Mouse (Mus musculus) spleen, adult 2 months (tissue): ENCODE measurements around the gene Ptpn13. TPM values are rescaled to one million over a fixed set of nuclear protein-coding genes. Genes with fewer than 3 reads are reported as not detected.

Experiments
- DNase-seq, 2 experiments: peaks; one replicate each; pipeline versions ENCODE4 v3.0.0 to v3.0.0-alpha.2; 2012 to 2021; ENCODE audit warnings: low spot score in 2 of 2, low read depth in 1 of 2
- H3K27ac ChIP-seq: fragments of 200-500 bp; 2 replicates; pipeline ENCODE4 v1.5.1; 2012; ENCODE audit warnings: low read length, inconsistent platforms; ENCODE audit not compliant: insufficient read depth
- H3K27me3 ChIP-seq: fragments of 200-500 bp; 2 replicates; pipeline ENCODE4 v1.6.1; 2012; ENCODE audit warnings: mild to moderate bottlenecking, moderate library complexity, low read length, inconsistent platforms; ENCODE audit not compliant: control insufficient read depth, insufficient read depth
- H3K36me3 ChIP-seq: fragments of 200-500 bp; 2 replicates; pipeline ENCODE4 v1.6.1; 2012; ENCODE audit warnings: mild to moderate bottlenecking, low read length, inconsistent platforms; ENCODE audit not compliant: control insufficient read depth, insufficient read depth
- H3K4me1 ChIP-seq: fragments of 200-500 bp; 2 replicates; pipeline ENCODE4 v1.6.1; 2011; ENCODE audit warnings: inconsistent platforms; ENCODE audit not compliant: control insufficient read depth, insufficient read depth, insufficient read length
- H3K4me3 ChIP-seq: fragments of 200-500 bp; 2 replicates; pipeline ENCODE4 v1.5.1; 2011; ENCODE audit warnings: mild to moderate bottlenecking, inconsistent platforms; ENCODE audit not compliant: insufficient read depth, insufficient read length; ENCODE audit errors: extremely low read depth
- CTCF ChIP-seq: fragments of 200-500 bp; IDR thresholded peaks from 2 replicates; pipeline ENCODE4 v1.5.1; 2011; ENCODE audit warnings: mild to moderate bottlenecking, inconsistent platforms; ENCODE audit not compliant: insufficient read depth, insufficient read length, insufficient replicate concordance; ENCODE audit errors: extremely low read depth
- POLR2A ChIP-seq: fragments of 200-500 bp; IDR thresholded peaks from 2 replicates; pipeline ENCODE4 v1.6.1; 2011; ENCODE audit warnings: low read depth, low read length, inconsistent platforms
- WGBS: fragments of 180-500 bp; shearing (Covaris S2); methylation state at CpG from one replicate; pipeline ENCODE4 v1.1.7; 2018; 5-methylcytosine and 5-hydroxymethylcytosine counted together
- polyA plus RNA-seq: library from polyadenylated mRNA; depleted of rRNA; stranded (reverse); fragments of >200 nt; gene quantifications from 2 replicates; pipeline ENCODE4 v1.2.3, GENCODE M21; 2012

The Ptpn13 gene
- polyA plus RNA-seq, 1 experiment: 1.8 TPM

DNA sequence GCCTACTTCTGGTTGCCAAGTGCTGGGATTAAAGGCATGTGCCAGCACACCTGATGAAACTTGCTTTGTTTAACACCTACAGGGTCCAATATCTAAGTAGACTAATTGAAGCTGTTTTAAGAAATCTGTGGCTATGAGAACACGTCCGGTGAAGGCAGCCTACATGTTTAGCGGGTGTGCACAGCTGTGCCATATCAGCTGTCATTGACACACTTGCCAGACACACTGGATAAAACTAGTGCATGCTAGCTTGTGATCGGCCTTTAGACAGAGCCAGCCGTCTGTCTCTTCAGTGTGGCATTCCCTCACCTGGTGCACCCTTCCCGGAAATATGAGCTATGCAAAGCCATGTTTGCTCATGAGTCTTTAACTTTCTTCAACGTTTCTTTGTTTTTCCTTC, 166.9 kb downstream of the Ptpn13 start:
- Histone ChIP-seq H3K27ac (no peak overlapping the region), H3K27me3 (no peaks in the 10 kb centered on the region), H3K36me3 (no peaks in the 10 kb centered on the region), H3K4me1 (no peaks in the 10 kb centered on the region), H3K4me3 (no peak overlapping the region)
- TF ChIP-seq POLR2A: no peak
- no peak for TF ChIP-seq CTCF
- 87% methylated on average over 7 of the region's 7 CpGs for WGBS
- no peak for DNase-seq

DNA sequence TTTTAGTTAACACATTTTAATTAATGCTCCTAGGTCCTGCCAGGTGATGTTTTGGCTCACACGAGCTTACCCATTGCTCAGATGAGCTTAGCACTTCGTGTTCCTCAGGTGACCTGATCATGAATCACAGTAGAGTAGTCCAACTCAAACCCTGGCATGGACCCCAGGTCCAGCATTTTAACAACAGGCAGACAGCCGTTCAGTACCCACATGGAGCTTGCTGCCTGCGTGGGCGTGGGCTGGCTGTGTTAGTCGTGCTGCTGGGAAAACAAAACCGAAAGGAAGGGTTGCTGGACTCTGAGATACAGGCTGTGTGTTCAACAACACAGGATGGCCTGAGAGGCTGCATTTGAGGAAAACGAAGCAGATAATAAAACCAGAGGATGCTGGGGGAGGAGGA, 167.7 kb downstream of the Ptpn13 start:
- no peak overlapping the region for H3K27ac ChIP-seq
- DNase-seq: no peak
- no peaks in the 10 kb centered on the region for H3K4me1 ChIP-seq
- WGBS: 51% methylated on average over 8 of the region's 8 CpGs
- TF ChIP-seq POLR2A: no peak
- TF ChIP-seq CTCF: no peak
- no peaks in the 10 kb centered on the region for H3K36me3 ChIP-seq
- H3K4me3 ChIP-seq: no peak overlapping the region
- no peaks in the 10 kb centered on the region for H3K27me3 ChIP-seq

DNA sequence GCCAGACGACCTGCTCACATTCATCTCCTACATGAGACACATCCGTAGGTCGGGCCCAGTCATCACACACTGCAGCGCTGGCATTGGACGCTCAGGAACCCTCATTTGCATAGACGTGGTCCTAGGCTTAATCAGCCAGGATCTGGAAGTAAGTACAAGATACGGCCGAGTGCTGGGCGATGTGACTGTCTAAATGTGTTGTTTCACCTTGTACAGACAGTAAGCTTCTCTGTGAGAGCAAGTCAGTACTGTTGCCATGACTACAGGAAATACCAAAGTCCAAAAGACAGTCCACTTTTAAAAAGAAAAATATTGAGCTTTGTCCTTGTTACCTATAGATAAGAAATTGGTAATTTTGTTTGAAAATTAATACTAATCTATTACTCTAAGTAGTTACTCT, 168.6 kb downstream of the Ptpn13 start:
- no peaks in the 10 kb centered on the region for H3K27me3 ChIP-seq
- 91% methylated on average over 9 of the region's 9 CpGs for WGBS
- no peaks in the 10 kb centered on the region for H3K4me1 ChIP-seq
- DNase-seq: no peak
- no peaks in the 10 kb centered on the region for H3K36me3 ChIP-seq
- no peak overlapping the region for H3K27ac ChIP-seq
- TF ChIP-seq POLR2A (no peak), CTCF (no peak)
- no peak overlapping the region for H3K4me3 ChIP-seq

GRCm38 (mm10) chr5:103595394-103596226, 170.6 kb downstream of the Ptpn13 start:
- WGBS: 34% methylated on average over 13 of the region's 13 CpGs
- no peak for DNase-seq
- H3K4me3 ChIP-seq: no peak overlapping the region
- H3K4me1 ChIP-seq: no peaks in the 10 kb centered on the region
- H3K27me3 ChIP-seq: no peaks in the 10 kb centered on the region
- TF ChIP-seq POLR2A (no peak), CTCF (no peak)
- H3K27ac ChIP-seq: no peak overlapping the region
- no peaks in the 10 kb centered on the region for H3K36me3 ChIP-seq

DNA sequence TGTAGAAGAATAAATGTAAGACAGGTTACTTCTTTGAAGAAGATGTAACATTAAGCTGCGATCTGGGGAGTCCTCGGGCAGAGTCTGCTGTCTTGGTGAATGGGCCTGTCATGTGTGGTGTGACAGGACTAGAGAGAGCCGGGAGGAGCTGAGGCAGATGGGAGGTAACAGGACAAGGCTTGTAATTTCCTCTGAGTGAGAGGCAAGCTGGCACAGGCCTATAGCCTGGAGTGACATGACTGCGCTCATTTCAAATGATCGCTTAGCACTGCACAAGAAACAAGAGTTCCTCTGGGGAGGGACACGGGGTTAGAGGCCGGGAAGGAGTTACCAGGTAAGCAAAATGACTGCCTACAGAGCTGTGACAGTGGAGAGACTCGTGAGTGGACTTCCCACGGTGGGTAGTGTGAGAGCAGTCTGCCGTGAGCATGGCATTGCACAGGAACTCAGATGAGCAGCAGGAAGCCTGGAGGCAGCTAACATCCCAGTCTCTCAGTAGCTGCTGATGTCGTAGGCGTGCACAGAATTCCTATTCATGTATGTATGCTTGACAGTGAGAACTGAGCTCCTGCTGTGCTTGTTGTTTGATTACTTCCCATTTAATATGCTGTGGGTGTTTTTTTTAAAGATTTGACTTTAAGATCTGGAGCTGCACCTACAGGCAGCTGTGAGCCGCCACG, 171.6 kb downstream of the Ptpn13 start:
- H3K36me3 ChIP-seq: no peaks in the 10 kb centered on the region
- no peak for DNase-seq
- TF ChIP-seq POLR2A (no peak), CTCF (no peak)
- H3K27ac ChIP-seq: no peak overlapping the region
- no peak overlapping the region for H3K4me3 ChIP-seq
- 87% methylated on average over 14 of the region's 14 CpGs for WGBS
- H3K4me1 ChIP-seq: no peaks in the 10 kb centered on the region
- no peaks in the 10 kb centered on the region for H3K27me3 ChIP-seq

DNA sequence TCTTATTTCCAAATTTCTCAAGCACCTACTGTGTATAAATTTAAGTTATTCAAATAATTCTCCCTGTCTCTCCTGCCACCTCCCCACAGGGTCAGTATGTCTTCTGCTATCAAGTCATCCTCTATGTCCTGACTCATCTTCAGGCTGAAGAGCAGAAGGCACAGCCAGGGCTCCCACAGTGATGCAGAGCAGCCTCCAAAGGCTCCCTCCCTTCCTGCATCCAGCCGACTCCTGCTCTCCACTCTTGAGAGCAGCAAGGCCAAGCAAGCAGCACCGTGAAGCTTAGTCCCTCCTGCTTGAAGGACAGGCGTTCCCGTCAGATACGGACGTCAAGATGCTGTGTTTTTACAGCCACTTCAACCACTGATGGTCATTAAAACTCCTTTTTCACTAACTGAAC, 172.6 kb downstream of the Ptpn13 start:
- H3K36me3 ChIP-seq: no peaks in the 10 kb centered on the region
- TF ChIP-seq CTCF (no peak), POLR2A (no peak)
- DNase-seq: no peak
- no peaks in the 10 kb centered on the region for H3K4me1 ChIP-seq
- H3K4me3 ChIP-seq: no peak overlapping the region
- no peak overlapping the region for H3K27ac ChIP-seq
- no peaks in the 10 kb centered on the region for H3K27me3 ChIP-seq
- WGBS: 92% methylated on average over 6 of the region's 6 CpGs

DNA sequence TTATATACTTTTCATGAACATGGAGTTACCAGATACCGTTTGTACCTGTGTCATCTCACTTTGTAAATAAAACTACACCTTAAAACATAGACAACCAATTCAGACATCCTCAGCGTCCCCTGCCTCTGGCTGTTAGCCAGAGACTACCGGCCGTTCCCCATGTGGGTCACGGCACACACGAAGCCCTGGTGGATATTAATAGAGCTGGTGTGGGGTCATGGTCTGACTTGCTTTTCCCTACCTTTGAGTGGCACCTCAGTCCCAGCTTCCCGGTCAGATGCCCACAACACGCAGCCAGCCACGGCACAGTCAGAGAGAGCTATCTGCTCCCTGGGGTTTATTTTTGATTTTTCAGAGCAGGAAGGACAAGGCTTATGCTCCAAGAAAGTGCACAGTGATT, 173.3 kb downstream of the Ptpn13 start:
- Histone ChIP-seq H3K27me3 (no peaks in the 10 kb centered on the region), H3K4me1 (no peaks in the 10 kb centered on the region), H3K36me3 (no peaks in the 10 kb centered on the region), H3K4me3 (no peak overlapping the region), H3K27ac (no peak overlapping the region)
- TF ChIP-seq CTCF (no peak), POLR2A (no peak)
- no peak for DNase-seq
- 88% methylated on average over 9 of the region's 9 CpGs for WGBS
